Mouse (Mus musculus): ENCODE measurements around the gene Zbtb48.

The Zbtb48 gene

DNA sequence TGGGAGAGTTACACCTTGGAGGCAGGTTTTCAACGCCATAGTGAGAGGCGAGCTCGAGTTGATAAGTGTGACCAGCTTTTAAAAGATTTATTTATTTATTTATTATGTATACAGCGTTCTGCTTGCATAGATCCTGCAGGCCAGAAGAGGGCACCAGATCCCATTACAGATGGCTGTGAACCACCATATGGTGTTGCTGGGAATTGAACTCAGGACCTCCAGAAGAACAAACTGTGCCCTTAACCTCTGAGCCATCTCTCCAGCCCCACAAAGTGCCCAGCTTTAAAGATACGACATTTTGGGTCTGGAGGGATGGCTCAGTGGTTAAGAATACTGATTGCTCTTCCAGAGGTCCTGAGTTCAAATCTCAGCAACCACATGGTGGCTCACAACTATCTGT, 1.6 kb upstream of the Zbtb48 start:
- peak; percentile 44 for DNase-seq

DNA sequence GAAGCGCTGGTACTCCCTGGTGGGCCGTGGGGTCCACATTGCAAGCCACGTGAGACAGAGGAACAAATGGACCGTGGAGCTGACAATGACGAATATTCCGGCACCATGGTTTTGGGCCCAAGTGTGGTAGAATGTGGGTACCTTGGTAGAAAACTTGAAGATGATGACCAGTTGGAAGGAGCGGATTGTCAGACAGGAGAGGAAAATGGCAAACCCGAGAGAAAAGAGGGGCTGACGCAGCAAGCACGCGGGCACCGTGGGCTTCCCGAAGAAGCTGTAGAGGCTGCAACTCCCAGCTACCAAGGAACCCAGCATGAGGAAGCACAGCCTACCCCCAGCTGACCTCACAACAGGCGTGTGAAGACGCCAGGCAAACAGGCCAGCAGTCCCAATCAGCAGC, 985 bp upstream of the Zbtb48 start:
- no peak for DNase-seq

DNA sequence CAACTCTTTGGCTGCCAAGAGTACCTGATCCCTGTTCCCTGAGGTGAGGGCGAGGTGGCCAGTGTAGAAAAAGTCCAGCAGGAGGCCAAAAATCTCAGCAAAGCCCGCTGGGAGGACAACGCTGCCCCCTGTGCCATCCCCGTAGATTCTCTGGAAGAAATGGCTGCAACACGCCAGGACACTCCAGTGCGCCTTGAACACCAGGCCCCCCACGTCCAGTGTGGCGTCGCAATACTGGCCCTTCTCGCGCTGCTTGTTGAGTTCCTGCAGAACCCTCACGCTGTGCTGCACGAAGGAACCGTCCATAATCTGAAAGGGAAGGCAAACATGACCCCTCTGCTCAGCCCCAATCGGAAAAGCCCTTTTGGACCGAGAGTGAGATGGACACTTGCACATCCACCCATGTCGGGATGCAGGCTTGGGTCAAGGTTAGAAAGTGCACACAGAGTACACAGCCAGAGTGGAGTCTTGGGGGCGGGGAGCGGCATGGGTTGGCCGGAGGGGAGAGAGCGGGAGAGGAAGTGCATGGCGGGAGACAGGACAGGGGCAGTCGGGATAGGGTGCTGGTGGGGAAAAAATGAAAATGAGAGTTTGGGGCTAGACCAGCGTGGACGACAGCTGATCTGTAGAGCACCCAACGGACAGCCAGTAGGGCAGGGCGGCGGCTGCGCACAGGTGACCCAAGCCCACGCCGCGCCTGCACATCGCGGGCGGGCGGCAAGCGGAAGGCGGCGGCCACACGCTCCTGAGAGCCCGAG, 541 bp downstream of the Zbtb48 start:
- peak; percentile 48 for DNase-seq

DNA sequence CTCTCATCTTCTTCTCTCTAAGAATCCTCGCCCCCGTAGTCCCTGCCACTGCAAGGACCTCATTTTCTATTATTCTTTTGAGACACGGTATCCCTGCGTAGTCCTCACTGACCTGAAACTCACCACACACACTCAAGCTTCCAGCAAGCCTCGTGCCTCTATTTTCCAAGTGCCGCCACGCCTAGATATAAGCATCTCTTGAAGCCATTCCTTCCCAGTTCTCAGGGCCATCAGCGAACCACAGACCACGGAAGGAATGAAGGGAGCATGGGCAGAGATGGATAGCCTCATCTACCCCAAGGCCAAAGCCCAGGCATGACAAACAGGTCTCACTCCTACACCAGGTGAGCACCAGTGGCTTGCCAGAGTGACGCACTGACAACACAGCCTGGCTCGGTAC, 2.9 kb downstream of the Zbtb48 start:
- peak; percentile 15 for DNase-seq

DNA sequence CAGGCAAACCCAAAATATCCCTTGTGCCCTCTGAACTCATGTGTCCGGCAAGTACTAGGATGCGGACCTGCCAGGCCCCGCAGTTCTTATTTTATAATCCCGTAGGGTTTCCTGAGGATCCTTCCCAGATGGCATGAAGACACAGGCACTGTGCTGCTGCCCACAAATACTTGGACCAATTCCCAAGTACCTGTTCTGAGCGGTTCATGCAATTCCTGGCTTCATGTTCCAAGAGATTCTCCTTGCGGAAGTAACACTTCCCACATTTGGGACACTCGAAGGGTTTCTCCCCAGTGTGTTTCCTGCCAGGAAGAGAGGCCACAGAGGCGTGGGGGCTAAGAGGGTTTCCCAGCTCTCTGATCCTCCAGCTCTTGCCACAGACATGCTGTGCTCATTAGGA, 5.0 kb downstream of the Zbtb48 start:
- DNase-seq = peak; percentile 52

DNA sequence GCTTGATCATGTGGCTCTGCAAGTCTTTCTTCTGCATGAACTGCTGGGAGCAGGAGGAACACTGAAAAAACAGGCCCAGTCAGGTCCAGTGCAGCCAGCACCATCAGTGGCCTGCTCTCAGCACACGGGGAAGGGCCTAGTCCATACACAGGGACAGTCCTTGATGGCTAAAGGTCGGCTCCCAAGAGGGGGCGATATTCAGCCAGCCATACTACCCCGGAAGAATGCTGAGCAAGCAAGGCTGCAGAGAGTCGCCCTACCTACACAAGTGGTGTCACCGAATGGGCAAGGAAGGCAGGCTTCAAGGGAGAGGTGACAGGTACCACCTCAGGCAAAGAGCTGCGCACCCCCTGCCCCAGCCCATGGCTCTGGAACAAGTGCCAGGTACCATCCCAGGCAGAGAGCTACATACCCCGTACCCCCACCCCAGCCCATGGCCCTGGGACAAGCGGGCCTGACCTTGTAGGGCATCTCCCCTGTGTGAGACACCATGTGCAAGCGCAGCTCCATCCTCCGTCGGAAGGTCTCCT, 5.8 kb downstream of the Zbtb48 start:
- DNase-seq = no peak

DNA sequence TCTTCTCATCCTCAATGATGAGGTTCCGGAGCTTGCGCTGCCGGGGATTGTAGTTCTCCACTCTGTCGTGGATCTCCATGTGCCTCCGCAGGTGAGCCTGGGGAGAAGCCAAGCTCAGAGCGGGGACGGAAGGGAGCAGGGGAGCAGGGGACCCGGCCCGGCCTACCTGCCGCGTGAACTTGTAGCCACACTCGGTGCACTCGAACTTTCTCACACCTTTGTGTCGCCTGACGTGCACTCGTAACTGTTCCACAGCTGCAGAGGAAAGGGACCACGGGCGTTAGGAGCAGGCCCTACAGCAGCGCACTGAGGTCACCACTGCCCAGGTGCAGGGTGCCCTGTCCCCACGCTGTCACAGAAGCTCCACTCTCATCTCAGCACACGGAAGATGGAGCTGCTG, 7.4 kb downstream of the Zbtb48 start:
- DNase-seq = no peak

DNA sequence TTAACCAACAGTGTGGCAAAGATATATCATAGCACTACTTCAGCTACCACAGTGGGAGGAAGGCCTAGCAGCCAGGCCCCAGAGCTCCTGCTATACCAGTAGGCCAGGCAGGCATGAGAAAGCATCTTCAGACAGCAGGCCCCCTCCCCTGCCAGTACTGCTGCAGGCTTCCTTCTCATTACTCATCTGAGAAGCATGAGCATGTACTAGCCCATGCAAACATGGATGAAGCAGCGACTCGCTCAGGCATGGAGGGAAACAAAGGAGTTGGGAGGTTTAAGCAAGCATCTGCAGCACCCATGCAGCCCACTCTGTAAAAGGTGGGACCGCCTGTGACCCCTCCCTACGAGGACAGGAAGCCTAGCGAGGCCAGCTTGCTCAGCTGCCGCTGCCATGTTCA, 8.4 kb downstream of the Zbtb48 start:
- no peak for DNase-seq

DNA sequence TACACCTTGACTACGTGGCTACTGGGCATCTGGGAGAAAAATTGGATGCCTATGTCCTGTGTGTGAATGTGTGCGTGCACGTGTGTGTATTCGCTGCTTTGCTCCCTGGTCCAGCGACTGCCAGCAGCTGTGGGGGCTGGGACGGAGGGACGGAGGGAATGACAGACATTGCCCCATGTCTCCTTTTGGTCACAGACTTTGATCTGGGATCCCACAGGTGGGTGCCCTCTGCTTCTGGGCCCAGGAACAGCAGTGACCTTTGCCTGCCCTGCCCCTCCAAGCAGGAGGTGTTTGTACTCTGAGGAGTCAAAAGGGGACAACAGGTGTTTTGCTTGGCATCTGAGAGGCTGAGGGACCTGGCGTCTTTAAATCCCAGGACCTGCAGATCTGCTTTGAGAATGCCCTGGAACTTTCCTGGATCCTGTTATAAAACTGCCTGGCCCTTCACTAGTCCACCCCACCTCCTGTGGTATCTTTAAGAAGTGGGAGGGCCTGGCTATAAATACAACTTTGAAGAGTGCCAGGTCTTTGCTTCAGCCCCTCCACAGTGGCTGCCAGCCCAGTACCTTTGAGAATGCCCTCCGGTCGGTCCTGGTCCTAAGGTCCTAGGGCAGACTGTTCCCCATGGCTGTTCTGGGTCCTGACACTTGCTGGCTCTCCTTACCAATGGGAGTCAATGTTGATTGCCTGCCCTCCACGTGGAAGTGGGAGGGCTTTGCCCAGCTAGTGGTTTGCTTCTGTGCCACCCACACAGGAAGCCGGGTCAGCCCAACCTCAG, 14.2 kb downstream of the Zbtb48 start:
- no peak for DNase-seq

DNA sequence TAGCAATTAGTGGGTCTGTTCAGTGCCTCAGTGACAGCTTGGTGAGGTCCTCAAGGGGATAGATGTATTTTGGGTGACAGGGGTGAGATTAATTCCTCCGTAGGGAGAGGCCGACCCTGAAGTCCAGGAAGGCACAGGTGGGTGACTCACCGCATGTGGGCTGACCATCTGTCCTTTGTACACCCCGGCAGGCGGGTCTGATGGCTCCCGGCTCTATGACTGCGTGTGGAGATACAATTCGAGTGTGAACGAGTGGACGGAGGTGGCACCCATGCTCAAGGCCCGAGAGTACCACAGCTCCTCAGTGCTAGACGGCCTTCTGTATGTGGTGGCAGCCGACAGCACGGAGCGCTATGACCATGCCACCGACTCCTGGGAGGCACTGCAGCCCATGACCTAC, 15.4 kb downstream of the Zbtb48 start:
- DNase-seq = no peak

DNA sequence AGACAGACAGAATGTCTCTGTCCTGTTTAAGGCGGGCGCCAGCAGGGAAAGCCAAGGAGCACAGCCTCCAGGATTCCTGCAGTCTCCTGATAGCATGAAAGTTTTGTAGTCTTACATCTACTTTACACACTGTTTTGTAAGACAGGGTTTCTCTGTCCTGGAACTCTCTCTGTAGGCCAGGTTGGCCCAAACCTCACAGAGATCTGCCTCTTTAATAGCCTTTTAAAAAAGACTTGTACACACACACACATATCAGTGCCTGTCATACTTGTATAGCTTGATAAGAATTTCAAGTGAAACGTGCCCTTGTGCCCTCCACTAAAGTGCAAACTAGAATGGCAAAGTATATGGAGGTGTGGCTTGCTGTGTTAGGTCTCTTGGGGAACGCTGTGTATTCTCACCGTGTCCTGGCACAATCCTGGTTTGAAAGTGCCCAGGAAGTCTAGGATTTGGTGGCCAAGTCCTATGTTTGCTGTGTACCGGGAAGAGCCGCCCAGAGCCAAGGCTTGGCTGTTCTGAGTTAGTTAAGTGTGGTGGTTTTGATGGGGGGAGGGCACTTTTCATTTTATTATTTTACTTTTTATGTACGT, 16.2 kb downstream of the Zbtb48 start:
- DNase-seq = no peak

DNA sequence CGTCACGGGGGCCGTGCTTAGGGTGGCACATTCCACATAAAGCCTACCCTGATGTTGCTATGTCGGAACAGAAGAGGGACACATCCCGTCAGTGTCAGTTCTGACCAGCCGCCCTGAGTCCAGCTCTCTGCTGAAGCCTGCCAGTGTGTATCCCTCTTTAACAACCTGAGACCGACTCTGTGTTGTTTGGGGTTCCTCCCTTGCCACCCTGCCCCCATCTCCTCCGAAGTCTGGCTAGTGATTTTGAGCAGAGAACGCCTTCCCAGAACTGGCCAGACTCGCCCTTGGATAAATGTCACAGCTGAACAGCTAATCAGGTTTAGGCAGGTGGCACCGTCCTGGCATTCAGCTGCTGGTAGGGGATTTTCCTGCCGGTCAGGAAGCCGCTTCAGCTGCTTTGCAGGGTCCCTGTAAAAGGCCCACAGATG, 16.8 kb downstream of the Zbtb48 start:
- DNase-seq = peak; percentile 57

DNA sequence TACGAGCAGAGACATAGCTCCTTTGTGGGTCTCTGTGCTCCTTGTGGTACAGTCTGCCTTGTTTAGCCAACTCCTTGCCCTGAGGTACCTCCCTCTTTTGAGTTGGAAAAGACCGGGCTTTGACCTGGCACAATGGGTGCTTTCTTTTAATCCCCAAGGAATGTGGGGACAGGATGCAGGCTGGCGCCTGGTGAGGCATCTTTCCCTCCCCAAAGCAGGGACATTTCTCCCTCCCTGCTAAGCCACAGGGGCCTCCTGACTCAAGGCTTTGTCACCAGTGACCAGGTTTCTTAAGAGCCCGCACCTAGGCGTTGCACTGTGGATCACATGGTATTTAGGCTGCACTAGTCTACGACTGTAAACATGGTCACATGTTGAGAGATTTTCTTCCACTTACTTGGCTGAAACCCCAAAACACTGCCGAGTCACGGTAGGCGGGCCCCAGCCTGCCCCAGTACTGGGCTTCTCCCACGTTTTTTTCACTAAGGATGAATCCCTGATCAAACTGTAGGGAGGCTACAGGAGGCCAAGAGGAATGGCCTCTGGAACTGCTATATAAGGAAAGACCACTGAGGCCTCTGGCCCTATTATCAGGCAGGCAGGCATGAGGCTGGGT, 17.3 kb downstream of the Zbtb48 start:
- peak; percentile 71 for DNase-seq

DNA sequence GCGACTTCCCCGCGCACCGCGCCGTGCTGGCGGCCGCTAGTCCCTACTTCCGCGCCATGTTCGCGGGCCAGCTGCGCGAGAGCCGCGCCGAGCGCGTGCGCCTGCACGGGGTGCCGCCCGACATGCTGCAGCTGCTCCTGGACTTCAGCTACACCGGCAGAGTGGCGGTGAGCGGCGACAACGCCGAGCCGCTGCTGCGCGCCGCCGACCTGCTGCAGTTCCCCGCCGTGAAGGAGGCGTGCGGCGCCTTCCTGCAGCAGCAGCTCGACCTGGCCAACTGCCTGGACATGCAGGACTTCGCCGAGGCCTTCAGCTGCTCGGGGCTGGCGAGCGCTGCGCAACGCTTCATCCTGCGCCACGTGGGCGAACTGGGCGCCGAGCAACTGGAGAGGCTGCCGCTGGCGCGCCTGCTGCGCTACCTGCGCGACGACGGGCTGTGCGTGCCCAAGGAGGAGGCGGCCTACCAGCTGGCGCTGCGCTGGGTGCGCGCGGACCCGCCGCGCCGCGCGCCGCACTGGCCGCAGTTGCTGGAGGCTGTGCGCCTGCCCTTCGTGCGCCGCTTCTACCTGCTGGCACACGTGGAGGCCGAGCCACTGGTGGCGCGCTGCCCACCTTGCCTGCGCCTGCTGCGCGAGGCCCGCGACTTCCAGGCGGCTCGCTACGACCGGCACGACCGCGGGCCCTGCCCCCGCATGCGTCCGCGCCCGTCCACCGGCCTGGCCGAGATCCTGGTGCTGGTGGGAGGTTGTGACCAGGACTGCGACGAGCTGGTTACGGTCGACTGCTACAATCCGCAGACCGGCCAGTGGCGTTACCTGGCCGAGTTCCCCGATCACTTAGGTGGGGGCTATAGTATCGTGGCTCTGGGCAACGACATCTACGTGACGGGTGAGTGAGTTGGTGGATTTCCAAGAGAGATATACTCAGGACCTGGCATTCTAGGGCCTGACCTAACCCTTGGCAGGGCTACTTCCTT, 18.1 kb downstream of the Zbtb48 start:
- peak; percentile 72 for DNase-seq

DNA sequence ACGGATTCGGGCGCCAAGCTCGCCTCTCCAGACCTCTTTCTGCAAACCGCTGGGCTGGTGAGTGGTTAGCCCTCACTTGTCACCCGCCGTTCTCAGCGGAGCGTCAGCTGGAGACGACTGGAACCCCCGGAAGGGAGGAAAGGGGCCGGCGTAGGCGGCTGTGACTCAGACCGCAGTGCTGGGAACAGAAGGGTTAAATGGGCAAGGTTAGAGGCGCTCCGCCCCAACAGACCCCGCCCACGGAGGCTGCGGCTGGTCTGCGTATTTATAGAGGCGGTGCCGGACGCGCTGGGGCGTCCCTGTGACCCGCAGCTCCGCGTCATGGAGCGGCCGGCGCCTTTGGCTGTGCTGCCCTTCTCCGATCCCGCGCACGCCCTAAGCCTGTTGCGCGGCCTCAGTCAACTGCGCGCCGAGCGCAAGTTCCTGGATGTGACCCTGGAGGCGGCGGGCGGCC, 18.8 kb downstream of the Zbtb48 start, which contains the start of gene Klhl21:
Klhl21 (plus strand) TSS at position 182 of the 454 bp plus-strand sequence.
- peak; percentile 93 for DNase-seq

DNA sequence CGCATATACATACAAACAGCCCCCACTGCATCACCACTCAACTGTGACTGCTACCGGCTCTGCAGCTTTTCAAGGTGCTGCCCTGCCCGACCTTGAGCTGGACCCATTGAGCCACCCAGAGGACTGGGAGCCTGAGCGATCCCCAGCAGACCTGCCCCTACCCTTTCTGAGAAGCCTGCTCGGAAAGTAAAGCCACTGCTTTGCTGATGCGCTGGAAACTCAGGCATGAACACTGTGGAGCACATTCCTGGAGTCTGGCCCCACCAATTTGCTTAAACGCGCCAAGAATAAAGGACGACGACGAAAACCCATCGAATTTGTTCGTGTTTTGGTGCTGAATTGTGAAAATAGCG, 19.3 kb downstream of the Zbtb48 start:
- DNase-seq = peak; percentile 62

DNA sequence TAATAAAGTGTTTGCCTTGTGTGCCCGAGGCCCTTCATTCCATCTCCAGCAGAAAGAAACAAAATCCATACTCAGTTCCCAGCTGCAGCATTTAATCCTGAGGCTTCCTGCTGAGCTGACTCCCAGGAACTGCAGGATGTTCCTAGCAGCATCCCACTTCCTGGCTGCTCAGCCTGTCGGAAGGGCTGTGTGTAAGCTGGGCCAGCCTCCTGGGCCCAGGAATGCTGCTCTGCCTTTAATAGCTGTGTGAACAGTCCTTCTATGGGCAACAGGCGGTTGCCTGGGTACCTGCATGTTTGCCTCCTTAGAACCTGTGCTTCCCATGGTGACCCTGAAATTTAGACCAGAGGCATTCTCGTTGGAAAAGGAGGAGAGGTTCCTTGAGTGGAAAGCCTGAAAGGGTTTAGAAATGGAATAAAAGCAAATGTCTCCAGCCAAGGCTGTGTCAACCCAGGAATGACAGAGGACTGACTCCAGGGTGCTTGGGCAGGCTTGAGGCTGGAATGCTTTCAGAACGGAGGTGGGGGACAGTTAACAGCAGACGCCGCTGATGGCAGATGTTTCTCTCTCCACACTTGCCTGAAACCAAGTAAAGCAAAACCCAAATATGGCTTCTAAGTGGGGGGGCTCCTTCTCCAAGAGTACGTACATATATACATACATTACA, 19.9 kb downstream of the Zbtb48 start:
- DNase-seq = no peak

DNA sequence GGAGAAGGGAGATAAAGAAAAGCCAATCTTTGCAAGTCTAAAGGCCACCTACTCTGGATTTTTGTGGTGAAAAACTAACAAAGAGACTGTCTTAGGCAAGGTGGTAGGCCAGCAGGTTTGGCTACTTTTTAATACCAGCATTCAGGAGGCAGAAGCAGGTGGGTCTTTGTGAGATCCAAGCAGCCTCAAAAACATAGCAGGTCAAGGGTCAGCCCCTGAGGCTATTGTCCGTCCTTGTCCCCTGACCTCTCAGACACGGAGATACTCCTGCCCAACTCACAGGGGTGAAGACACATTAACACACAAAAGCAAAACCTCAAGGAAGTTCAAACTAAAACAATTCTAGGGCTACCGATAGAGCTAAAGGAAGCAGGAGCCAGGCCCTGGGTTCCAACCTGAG, 20.7 kb downstream of the Zbtb48 start:
- DNase-seq = peak; percentile 43

DNA sequence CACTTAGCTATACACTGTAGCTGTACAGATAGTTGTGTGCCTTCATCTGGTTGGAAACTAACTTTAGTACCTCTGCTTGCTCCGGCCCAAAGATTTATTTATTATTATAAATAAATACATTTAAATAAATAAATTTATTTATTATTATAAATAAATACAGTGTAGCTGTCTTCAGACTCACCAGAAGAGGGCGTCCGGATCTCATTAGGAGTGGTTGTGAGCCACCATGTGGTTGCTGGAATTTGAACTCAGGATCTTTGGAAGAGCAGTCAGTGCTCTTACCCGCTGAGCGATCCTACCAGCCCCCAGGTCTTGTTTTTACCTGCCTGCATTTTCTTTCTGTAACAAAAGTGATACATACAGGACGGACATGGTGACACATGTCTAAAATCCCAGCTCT, 21.3 kb downstream of the Zbtb48 start:
- DNase-seq = no peak

DNA sequence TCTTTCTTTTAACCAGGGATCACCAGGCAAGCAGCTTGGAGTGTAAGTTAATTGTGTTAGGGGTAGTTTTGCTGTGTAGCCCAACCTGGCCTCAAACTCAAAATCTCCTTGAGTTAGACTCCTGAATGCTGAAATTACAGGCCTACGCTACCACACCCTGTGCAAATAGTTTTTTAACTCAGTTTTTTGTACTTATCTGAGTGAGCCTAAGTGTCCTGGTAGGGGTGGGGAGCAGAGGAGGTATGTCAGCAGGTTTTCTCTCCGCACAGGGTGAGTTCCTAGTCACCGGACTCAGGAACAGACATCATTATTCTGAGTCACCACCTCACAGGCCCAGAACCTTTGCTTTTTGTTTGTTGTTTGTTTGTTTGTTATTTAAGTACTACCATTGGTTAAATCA, 25.4 kb downstream of the Zbtb48 start:
- no peak for DNase-seq

DNA sequence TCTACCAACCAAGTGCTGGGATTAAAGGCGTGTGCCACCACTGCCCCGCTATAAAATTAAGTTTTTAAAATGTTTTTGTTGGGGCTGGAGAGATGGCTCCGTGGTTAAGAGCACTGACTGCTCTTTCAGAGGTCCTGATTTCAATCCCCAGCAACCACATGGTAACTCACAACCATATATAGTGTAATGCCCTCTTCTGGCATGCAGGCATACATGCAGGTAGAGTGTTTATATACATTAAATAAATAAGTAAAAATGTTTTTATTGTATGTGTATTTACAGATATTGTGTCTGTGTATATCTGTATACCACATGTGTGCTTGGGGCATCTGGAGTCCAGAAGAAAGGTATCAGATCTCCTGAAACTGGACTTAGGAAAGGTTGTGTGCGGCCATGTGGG, 26.1 kb downstream of the Zbtb48 start:
- no peak for DNase-seq
